Mouse (Mus musculus) kidney, adult 11 months (tissue): ENCODE results near the gene Zfp992.
"Not testable (repeated sequence)": the region's sequence is repeated elsewhere in the genome, so short reads cannot be mapped to it uniquely, and the experiment has no call there.

ENCODE experiments used
- DNase-seq: peaks from one replicate; pipeline ENCODE4 v3.0.0; 2022

The Zfp992 gene

GRCm38 (mm10) chr4:146476260-146476659 lies 27.4 kb downstream of the Zfp992 start:
- not testable (repeated sequence) for DNase-seq

- not testable (repeated sequence) for DNase-seq
Measured at GRCm38 (mm10) chr4:146476959-146477358, 28.1 kb downstream of the Zfp992 start.

GRCm38 (mm10) chr4:146480376-146481096 lies 31.7 kb downstream of the Zfp992 start:
- DNase-seq, result not testable (repeated sequence)

GRCm38 (mm10) chr4:146482546-146482945 lies 33.7 kb downstream of the Zfp992 start:
- not testable (repeated sequence) for DNase-seq

DNA sequence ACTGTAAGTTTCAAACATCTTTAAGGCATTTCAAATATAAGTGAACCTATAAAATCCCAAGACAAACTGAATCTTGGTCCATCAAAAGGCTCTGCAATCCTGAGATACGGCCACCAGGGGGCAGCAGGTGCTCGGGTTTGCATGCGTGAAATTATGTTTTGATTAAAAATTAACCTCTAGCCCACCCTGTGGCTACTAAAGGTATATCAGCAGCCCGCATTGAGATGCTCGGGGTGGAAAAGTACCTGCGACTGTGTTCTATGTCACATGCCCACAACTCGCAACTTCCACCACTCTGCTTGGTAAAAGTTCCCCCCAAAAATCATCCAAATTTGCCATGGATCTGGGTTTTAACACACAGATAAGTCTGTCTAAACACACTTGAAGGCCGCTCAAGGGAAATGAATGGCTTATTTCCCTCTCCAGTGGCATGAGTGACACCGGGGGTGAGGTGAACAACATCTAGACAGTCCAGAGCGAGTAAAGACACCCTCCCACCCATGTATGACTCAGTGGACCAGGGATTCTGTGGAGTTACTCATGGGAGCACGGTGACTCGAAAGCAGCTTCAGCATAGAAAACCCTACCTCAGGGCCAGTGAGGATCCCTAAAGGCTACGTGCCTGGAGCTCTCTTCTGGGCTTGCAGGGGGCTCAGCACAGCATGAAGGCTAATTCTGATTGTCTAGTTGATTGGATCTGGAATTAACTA lies 34.9 kb downstream of the Zfp992 start:
- not testable (repeated sequence) for DNase-seq

DNA sequence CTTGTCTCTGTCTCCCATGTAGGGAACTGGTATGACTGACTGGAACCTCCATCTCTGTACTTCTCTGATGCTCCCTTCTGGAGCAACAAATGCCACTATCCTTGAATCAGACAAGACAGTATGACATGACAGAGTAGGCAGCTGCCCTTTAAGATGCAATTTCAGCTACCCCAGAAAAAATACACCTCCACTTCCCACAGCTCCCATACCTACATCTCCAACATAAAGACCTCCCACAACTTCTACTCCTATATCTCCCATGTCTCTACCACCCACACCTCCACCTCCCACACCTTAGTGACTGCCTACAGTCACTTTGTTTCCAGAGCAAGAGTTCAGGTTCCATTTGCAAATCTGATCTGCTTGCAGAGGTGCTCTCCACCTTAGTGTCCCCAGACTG lies 35.9 kb downstream of the Zfp992 start:
- not testable (repeated sequence) for DNase-seq

DNA sequence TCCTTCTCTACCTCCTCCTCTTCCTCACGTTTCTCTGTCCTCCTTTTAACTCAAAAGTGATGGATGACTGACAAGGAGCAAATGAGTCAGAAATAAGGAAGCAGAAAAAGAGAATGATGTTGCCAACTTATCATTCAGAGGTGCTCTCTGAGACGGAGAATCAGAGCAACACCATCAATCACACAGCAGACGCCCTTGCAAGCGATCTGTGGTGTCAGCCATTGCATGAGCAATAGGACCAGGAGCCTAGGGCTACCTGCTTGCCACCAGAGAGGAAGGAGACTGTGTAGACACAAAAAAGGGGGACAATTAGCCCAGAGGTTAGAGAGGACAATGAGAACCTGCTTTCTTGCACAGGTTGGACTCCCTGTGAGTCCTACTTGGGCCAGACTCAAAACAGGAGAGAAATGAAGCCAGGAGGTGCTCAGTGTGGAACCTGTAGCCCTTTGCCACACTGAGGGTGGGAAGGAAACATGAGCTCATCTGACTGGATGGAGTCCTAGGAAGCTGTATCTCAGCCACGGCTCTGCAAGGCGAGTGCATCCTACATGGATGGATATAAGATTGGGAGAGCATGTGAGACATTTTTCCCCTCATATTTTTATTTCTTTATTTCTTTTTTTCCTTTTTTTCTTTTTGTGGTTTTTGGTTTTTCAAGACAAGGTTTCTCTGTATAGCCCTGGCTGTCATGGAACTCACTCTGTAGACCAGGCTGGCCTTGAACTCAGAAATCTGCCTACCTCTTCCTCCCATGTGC lies 36.5 kb downstream of the Zfp992 start:
- not testable (repeated sequence) for DNase-seq

DNA sequence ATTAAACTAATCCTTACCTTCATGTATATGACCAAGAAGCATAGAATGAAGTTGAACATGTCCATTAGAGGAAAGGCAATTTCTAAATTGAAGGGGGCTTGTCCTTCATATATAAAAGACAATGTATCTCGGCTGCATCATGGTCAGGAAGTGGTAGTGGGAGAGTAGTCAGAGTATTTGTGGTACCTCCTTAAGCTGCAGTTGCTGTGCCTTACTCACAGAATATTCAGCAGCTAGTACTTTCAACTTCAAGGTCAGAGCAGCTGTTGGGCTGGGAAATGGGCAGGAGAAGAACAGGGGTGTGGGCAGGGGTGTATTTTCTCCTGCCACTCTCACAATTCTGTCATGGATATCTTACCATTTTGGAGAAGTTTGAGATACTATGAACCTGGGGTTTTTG lies 37.9 kb downstream of the Zfp992 start:
- not testable (repeated sequence) for DNase-seq

GRCm38 (mm10) chr4:146489196-146489595 lies 40.4 kb downstream of the Zfp992 start:
- not testable (repeated sequence) for DNase-seq

GRCm38 (mm10) chr4:146491993-146492392 lies 43.2 kb downstream of the Zfp992 start:
- DNase-seq, result not testable (repeated sequence)

- DNase-seq, result no peak
Measured at GRCm38 (mm10) chr4:146492439-146492838, 43.6 kb downstream of the Zfp992 start.

GRCm38 (mm10) chr4:146492851-146493250 lies 44.0 kb downstream of the Zfp992 start:
- no peak for DNase-seq

- DNase-seq, result not testable (repeated sequence)
Measured at GRCm38 (mm10) chr4:146493319-146493907, 44.6 kb downstream of the Zfp992 start.

- no peak for DNase-seq
Measured at GRCm38 (mm10) chr4:146494980-146495379, 46.2 kb downstream of the Zfp992 start.

- not testable (repeated sequence) for DNase-seq
Measured at GRCm38 (mm10) chr4:146497695-146498275, 49.0 kb downstream of the Zfp992 start.

GRCm38 (mm10) chr4:146501727-146502126 lies 52.9 kb downstream of the Zfp992 start, which contains the start of gene Zfp981:
Zfp981 (plus strand) TSS chr4:146502027.
- not testable (repeated sequence) for DNase-seq

DNA sequence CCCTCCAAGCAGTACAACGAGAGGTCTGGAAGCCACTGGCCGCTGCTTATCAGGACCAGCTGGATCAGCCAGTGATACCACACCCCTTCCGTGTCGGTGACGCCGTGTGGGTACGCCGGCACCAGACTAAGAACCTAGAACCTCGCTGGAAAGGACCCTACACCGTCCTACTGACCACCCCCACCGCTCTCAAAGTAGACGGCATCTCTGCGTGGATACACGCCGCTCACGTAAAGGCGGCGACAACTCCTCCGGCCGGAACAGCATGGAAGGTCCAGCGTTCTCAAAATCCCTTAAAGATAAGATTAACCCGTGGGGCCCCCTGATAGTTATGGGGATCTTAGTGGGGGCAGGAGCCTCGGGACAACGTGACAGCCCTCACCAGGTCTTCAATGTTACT lies 60.2 kb downstream of the Zfp992 start:
- not testable (repeated sequence) for DNase-seq

DNA sequence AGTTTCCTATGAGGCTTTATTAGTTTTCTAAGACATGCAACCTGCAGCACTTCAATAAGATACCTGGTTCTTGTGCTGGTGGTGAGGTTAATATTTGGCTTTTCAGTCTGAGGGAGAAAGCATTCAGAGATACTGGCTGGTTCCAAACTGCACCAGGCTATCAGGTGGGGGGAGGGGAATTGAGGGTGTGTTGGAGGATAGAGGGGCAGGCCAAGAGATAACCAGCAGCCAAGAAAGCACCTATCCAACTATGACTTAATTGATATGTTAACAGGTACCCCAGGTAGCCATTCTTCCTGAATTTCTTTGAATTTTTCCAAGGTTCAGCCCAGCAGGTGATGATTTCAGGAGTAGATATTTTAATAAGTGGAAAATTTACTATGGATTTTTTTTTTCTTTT lies 63.0 kb downstream of the Zfp992 start:
- not testable (repeated sequence) for DNase-seq

DNA sequence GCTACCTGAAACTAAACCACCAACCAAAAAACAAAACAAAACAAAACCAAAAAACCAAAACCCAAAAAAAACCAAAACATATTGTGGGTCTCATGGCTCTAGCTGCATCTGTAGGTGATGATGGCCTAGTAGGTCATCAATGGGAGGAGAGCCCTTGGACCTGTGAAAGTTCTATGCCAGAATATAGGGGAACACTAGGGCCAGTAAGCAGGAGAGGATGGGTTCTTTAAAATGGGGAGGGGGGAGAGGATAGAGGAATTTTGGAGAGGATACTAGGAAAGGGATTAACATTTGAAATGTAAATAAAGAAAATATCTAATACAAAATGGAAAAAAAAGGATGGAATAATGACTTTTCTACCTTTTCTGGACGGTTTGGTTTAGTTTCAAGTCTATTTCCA lies 67.7 kb downstream of the Zfp992 start:
- DNase-seq, result no peak

DNA sequence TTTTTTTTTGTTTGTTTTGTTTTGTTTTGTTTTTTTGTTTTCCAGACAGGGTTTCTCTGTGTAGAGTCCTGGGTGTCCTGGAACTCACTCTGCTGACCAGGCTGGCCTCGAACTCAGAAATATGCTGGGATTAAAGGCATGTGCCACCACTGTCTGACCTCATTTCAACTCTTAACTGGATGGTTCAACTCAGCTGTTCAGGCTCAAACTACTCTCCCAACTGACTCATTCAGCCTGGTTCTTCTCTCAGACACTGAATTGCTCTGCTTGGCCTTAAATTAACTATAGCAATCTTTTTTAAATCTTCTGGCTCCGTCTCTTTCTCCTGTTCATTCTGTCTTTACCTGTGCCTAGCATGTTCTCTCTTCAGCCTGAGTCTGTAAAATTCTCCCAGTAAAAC lies 68.3 kb downstream of the Zfp992 start:
- DNase-seq, result not testable (repeated sequence)
